Mouse (Mus musculus): ENCODE data around the gene Speer4e. TPM values are rescaled to one million over a fixed set of nuclear protein-coding genes. Genes with fewer than 3 reads are reported as not detected.
"Not testable (repeated sequence)": the region's sequence is repeated elsewhere in the genome, so short reads cannot be mapped to it uniquely, and the experiment has no call there.

Speer4e gene
- polyA plus RNA-seq, 1 experiment from 2014 or later: not detected

DNA sequence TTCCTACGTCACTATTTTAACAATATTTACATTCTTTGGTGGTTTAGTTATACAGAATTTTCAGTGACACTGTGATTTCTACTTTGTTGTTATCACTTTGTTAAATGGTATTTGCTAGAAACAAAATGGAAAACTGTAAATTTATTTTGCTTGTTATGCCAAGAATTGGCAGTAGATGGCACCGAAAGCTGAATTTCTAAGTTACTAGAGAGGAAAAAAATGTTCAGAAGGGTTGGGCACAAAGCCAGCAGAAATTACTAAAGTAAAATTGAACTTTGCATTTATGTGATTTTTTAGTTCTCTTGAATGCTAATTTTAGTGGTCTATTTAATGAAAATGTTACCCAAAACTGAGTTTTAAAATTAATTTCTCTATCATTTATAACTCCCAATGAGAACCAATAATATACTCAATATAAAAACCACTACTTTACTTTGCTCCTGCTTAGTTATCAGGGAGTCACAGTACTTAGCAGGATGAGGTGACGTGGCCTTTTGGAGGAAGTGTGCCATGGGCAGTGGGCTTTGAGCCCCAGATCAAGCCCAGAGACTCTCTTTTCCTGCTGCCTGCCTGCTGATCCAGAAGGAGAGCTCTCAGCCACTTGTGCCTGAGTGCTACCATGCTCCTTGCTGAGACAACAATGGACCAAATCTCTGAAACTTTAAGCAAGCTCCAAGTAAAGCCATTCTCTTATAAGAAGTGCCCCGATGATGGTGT lies 9.4 kb upstream of the Speer4e start:
- H3K27me3 ChIP-seq: not testable (repeated sequence)
- 60% methylated on average over 4 of the region's 4 CpGs for WGBS

DNA sequence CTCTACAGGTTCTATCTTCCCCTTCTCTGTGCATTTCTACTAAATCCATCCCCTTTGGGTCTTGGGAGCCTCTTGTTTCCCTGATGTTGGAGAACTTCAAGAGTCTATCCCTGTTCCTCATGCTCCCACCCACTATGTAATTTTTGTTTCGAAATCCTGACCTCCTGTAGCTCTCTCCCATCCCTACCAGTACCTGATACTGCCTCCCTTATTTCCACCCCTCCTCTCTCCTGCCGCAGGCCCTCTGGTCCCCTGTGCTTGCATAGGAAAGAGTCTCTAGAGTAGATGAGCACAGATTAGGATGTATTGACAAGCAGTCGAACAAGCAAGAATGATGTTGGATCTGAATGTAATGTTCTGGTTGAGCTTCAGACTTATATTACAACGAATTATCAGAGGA lies 7.3 kb upstream of the Speer4e start:
- peaks cover 11% of the 10 kb centered on the region for H3K9me3 ChIP-seq
- not testable (repeated sequence) for H3K4me2 ChIP-seq; H3K36me3 ChIP-seq; H3K4me3 ChIP-seq; H3K4me1 ChIP-seq (replicated peaks); H3K9ac ChIP-seq; ATAC-seq (ENCODE audit: low FRiP score); H3K27ac ChIP-seq; H3K27me3 ChIP-seq
- 67% methylated on average over 4 of the region's 4 CpGs for WGBS

More for the DNA sequence above, 9.4 kb upstream of the Speer4e start:
- not testable (repeated sequence) for ATAC-seq (ENCODE audit: low FRiP score); H3K4me2 ChIP-seq; H3K4me3 ChIP-seq; H3K4me1 ChIP-seq (replicated peaks); H3K9ac ChIP-seq; H3K36me3 ChIP-seq; H3K27ac ChIP-seq
- H3K9me3 ChIP-seq: peaks cover 19% of the 10 kb centered on the region

DNA sequence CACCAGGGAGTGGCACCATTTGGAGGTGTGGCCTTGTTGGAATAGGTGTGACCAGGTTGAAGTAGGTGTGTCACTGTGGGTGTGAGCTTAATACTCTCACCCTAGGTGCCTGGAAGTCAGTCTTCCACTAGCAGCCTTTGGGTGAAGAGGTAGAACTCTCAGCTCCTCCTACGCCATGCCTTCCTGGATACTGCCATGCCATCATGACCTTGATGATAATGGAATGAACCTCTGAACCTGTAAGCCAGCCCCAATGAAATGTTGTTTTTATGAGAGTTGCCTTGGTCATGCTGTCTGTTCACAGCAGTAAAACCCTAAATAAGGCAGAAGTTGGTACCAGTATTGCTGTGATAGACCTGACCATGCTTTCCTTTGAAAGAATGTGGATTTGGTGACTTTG lies 2.8 kb upstream of the Speer4e start:
- H3K9ac ChIP-seq; ATAC-seq (ENCODE audit: low FRiP score); H3K4me2 ChIP-seq; H3K4me3 ChIP-seq; H3K4me1 ChIP-seq (replicated peaks); H3K27me3 ChIP-seq; H3K9me3 ChIP-seq; H3K36me3 ChIP-seq; H3K27ac ChIP-seq: not testable (repeated sequence)
- WGBS: 88% methylated on average over 1 of the region's 1 CpGs

DNA sequence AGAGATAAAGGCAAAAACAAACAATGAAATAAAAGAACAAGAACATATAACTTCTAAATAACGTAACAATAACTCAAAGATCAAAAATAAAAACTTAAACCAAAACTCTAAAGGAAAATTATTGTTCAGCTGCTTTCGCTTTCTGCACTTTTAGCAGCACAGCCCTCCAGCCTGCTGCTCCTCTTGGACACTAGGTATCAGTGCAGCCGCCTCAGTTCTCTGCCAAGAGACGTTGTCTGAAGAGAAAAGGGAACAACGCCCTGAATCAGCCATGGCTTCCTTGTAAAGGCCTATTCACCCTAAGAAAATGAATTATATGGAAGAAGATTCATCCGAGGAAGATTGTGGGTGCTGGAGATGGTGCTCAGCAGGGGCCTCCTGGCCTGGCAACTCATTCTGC lies 4.5 kb downstream of the Speer4e start:
- not testable (repeated sequence) for H3K9me3 ChIP-seq; H3K36me3 ChIP-seq; H3K9ac ChIP-seq; H3K27me3 ChIP-seq; H3K4me3 ChIP-seq; H3K27ac ChIP-seq; ATAC-seq (ENCODE audit: low FRiP score); H3K4me1 ChIP-seq (replicated peaks); H3K4me2 ChIP-seq
- 74% methylated on average over 5 of the region's 6 CpGs for WGBS

DNA sequence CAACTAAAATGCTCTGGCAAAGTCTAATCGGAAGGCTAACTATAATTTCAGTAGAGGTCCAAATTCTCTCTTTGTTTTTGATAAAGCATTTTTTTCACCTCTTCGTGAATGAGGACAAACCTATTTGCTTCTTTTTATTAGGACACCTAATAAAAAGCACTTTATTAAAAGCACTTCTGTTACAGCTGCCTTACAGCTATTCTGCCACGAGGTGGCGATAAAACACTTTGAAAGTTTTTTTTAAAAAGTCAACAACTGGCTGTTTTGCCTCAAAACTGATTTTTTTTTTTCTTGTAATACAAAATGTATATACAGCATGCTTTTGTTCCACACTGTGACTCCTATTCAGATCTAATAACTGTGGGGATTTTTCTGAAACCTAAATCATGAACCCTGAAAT lies 11.2 kb downstream of the Speer4e start:
- not testable (repeated sequence) for ATAC-seq (ENCODE audit: low FRiP score); H3K27me3 ChIP-seq; H3K4me2 ChIP-seq; H3K9ac ChIP-seq; H3K27ac ChIP-seq; H3K9me3 ChIP-seq; H3K4me3 ChIP-seq; H3K4me1 ChIP-seq (replicated peaks); H3K36me3 ChIP-seq
- 33% methylated on average over 4 of the region's 4 CpGs for WGBS

DNA sequence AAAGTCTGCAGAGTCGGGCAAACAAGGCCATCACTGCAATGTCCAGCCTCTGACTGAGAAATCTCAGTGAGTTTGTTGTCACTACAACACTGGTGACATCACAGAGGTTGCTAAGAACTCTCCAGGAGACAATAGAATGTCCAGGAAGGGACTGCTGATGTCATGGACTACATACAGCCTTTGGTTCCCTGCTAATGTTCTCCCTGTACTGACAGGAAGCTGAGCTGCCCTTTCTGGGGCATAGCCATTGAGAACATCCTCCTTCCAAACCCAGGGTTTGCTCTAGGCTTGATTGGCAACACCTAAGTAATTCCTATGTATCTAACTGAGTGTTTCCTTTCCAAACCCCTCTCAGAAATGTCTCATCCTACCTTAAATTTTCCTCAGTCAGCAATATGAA lies 23.4 kb downstream of the Speer4e start, which contains the start of gene Gm9758:
Gene Gm9758 (minus strand): TSS at position 101 of the 400 bp plus-strand sequence.
- ATAC-seq (ENCODE audit: low FRiP score): not testable (repeated sequence)
- 56% methylated on average over 1 of the region's 1 CpGs for WGBS

DNA sequence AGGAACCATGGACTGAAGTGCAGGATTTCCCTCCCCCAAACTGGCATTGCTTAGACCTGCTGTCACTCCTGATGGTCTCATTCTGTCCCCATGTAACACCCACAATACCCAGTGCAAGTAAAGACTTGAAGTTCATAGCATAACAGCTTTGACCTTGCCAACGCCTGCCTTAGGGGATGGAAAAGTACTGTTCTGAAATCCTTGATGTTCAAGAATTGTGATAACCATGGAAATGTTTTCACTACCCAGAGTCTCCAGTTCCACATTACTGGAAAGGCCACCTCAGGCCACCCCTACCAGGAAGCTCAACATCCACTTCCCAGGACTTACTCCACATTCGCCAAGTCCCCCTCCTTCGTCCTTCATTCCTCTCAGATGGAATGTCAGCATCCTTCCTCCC lies 23.9 kb downstream of the Speer4e start:
- not testable (repeated sequence) for H3K4me2 ChIP-seq; H3K27ac ChIP-seq; ATAC-seq (ENCODE audit: low FRiP score); H3K9me3 ChIP-seq; H3K4me3 ChIP-seq; H3K36me3 ChIP-seq; H3K4me1 ChIP-seq (replicated peaks); H3K27me3 ChIP-seq; H3K9ac ChIP-seq
- WGBS: 75% methylated on average over 2 of the region's 3 CpGs

More for the DNA sequence above, 23.4 kb downstream of the Speer4e start, which contains the start of gene Gm9758:
- H3K4me3 ChIP-seq; H3K4me1 ChIP-seq (replicated peaks); H3K27me3 ChIP-seq; H3K4me2 ChIP-seq; H3K27ac ChIP-seq; H3K9me3 ChIP-seq; H3K9ac ChIP-seq; H3K36me3 ChIP-seq: not testable (repeated sequence)

DNA sequence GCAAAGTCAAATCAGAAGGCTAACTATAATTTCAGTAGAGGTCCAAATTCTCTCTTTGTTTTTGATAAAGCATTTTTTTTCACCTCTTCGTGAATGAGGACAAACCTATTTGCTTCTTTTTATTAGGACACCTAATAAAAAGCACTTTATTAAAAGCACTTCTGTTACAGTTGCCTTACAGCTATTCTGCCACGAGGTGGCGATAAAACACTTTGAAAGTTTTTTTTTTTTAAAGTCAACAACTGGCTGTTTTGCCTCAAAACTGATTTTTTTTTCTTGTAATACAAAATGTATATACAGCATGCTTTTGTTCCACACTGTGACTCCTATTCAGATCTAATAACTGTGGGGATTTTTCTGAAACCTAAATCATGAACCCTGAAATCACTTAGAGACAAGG lies 34.7 kb downstream of the Speer4e start:
- H3K9me3 ChIP-seq: peaks cover 16% of the 10 kb centered on the region
- H3K27me3 ChIP-seq; H3K4me2 ChIP-seq; H3K9ac ChIP-seq; H3K27ac ChIP-seq; H3K4me3 ChIP-seq; ATAC-seq (ENCODE audit: low FRiP score); H3K4me1 ChIP-seq (replicated peaks); H3K36me3 ChIP-seq: not testable (repeated sequence)
- 19% methylated on average over 3 of the region's 3 CpGs for WGBS

DNA sequence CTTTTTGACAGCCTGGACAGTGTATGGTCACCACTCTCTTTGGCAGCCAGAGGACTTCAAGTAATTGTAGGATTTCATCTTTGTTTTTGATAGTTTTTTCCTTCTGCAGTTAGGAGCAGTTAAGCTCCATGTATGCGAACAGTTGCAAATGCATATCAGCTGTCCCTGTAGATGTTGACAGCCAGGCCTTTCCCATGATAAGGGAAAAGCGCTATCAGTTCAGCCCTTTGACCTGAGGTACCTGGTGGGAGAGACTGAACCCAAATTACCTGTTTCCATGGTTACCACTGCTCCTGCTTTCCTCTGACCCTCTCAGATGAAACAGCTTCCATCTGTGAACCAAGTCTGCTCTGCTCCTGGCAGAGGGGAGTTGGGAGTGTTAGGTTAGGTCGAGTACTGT lies 46.0 kb downstream of the Speer4e start:
- no peaks in the 10 kb centered on the region for H3K27me3 ChIP-seq
- no peak overlapping the region for H3K9ac ChIP-seq
- H3K9me3 ChIP-seq: no peaks in the 10 kb centered on the region
- H3K4me3 ChIP-seq: no peak overlapping the region
- no peaks in the 10 kb centered on the region for H3K4me1 ChIP-seq (replicated peaks)
- WGBS: 81% methylated on average over 3 of the region's 3 CpGs
- no peak overlapping the region for H3K27ac ChIP-seq
- ATAC-seq (ENCODE audit: low FRiP score): no peak
- no peak overlapping the region for H3K4me2 ChIP-seq
- no peaks in the 10 kb centered on the region for H3K36me3 ChIP-seq

DNA sequence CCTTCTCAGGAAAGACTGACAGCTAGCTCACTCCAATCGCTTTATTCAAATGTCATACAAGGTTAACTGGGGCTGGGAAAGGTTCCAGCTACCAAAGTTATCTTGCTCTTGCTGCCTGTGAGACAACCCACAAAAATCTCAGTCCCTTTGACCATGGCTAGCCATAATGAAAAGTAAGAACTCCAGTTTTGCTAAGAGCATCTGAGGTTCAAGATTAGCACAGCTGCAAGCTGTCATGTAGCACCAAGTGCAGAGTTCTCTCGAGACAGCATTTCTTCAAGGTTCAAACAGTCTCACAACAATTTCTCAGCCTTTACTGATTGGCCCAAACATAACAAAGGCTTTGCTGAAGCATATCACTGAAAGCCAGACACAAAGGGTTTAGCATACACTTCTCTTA lies 52.9 kb downstream of the Speer4e start:
- WGBS: 87% methylated on average over 2 of the region's 2 CpGs
- not testable (repeated sequence) for H3K9me3 ChIP-seq; H3K4me3 ChIP-seq; H3K27me3 ChIP-seq; ATAC-seq (ENCODE audit: low FRiP score); H3K27ac ChIP-seq; H3K4me2 ChIP-seq; H3K9ac ChIP-seq; H3K4me1 ChIP-seq (replicated peaks); H3K36me3 ChIP-seq

Other genes starting within 250 kb of the Speer4e start
- not detected in 2 replicates for gene Gm9758, start 23.5 kb downstream of the Speer4e start, polyA plus RNA-seq (2015; fragmentation: Nextera tagmentation; extraction: Ambion mirVana)
- not detected in 2 replicates for gene Gm10354, start 40.5 kb upstream of the Speer4e start, polyA plus RNA-seq (2015; fragmentation: Nextera tagmentation; extraction: Ambion mirVana)
- not detected in 2 replicates for gene Gm17019, start 94.6 kb upstream of the Speer4e start, polyA plus RNA-seq (2015; fragmentation: Nextera tagmentation; extraction: Ambion mirVana)